Mouse (Mus musculus) heart, postnatal 0 days (tissue): ENCODE data around the gene 4931440F15Rik.

Experiments used
- CTCF ChIP-seq: IDR thresholded peaks from 2 replicates; pipeline ENCODE4 v1.5.1; 2016; ENCODE audit warnings: antibody characterized with exemption, control low read depth, low read depth
- EP300 ChIP-seq: IDR thresholded peaks from 2 replicates; pipeline ENCODE4 v1.6.1; 2016; ENCODE audit warnings: antibody characterized with exemption, low read depth

DNA sequence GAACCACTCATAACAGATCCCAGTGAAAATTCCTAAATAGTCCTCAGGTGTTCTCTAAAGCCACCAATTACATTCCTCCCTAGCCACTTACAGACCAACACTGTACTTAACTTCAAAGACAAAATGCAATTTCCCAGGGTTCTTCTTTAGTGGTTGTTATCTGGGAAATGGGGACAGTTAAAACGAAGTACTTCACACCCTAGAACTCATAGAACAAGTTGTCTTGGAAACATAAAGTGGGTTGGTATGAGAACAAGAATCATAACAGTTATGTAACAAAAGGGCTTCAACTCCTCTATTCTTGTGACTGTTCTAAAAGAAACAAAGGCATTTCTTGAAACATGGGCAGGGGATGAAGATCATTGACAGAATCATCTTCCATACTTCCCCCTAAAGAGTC, 12.2 kb downstream of the 4931440F15Rik start:
- TF ChIP-seq CTCF (no peak), EP300 (no peak)
